Mouse (Mus musculus) liver, embryonic 12.5 days (tissue): ENCODE results near the gene Ndufa4. TPM values are rescaled to one million over a fixed set of nuclear protein-coding genes. Genes with fewer than 3 reads are reported as not detected.
"Not testable (repeated sequence)": the region's sequence is repeated elsewhere in the genome, so short reads cannot be mapped to it uniquely, and the experiment has no call there.

ENCODE experiments used
- ATAC-seq: fragments of 200-750 bp; cut with Nextera tagmentation; 2 replicates; pipeline ENCODE4 v1.8.0; 2017; ENCODE audit warnings: moderate number of reproducible peaks, mild to moderate bottlenecking, moderate library complexity
- H3K27ac ChIP-seq: fragments of 300-500 bp; sonication (generic); 2 replicates; pipeline ENCODE4 v1.5.1; 2016; ENCODE audit warnings: mild to moderate bottlenecking
- H3K27me3 ChIP-seq: fragments of 300-500 bp; sonication (generic); replicated peaks from 2 replicates; pipeline ENCODE4 v1.6.1; 2016; ENCODE audit warnings: mild to moderate bottlenecking, moderate library complexity
- H3K36me3 ChIP-seq: fragments of 300-500 bp; sonication (generic); 2 replicates; pipeline ENCODE4 v1.6.1; 2016; ENCODE audit warnings: mild to moderate bottlenecking, moderate library complexity
- H3K4me1 ChIP-seq: fragments of 300-500 bp; sonication (generic); 2 replicates; pipeline ENCODE4 v1.6.1; 2016
- H3K4me2 ChIP-seq: fragments of 300-500 bp; sonication (generic); 2 replicates; pipeline ENCODE4 v1.6.1; 2016; ENCODE audit warnings: mild to moderate bottlenecking, moderate library complexity
- H3K4me3 ChIP-seq: fragments of 300-500 bp; sonication (generic); 2 replicates; pipeline ENCODE4 v1.5.1; 2016; ENCODE audit warnings: mild to moderate bottlenecking, moderate library complexity
- H3K9ac ChIP-seq: fragments of 300-500 bp; sonication (generic); 2 replicates; pipeline ENCODE4 v1.6.1; 2016; ENCODE audit warnings: mild to moderate bottlenecking, moderate library complexity
- H3K9me3 ChIP-seq: fragments of 300-500 bp; sonication (generic); replicated peaks from 2 replicates; pipeline ENCODE4 v1.6.1; 2016; ENCODE audit warnings: mild to moderate bottlenecking, moderate library complexity
- WGBS: fragments of 180-500 bp; shearing (Covaris S2); methylation state at CpG from one replicate; pipeline ENCODE4 v1.1.7; 2016; ENCODE audit not compliant: insufficient replicate concordance; 5-methylcytosine and 5-hydroxymethylcytosine counted together
- polyA plus RNA-seq: library from polyadenylated mRNA; unstranded; fragments of >200 nt; fragmentation: Nextera tagmentation; extraction: Ambion mirVana; gene quantifications from 2 replicates; pipeline ENCODE4 v1.2.1, GENCODE M21; 2016

The Ndufa4 gene
- 553 and 579 TPM in 2 replicates for polyA plus RNA-seq

DNA sequence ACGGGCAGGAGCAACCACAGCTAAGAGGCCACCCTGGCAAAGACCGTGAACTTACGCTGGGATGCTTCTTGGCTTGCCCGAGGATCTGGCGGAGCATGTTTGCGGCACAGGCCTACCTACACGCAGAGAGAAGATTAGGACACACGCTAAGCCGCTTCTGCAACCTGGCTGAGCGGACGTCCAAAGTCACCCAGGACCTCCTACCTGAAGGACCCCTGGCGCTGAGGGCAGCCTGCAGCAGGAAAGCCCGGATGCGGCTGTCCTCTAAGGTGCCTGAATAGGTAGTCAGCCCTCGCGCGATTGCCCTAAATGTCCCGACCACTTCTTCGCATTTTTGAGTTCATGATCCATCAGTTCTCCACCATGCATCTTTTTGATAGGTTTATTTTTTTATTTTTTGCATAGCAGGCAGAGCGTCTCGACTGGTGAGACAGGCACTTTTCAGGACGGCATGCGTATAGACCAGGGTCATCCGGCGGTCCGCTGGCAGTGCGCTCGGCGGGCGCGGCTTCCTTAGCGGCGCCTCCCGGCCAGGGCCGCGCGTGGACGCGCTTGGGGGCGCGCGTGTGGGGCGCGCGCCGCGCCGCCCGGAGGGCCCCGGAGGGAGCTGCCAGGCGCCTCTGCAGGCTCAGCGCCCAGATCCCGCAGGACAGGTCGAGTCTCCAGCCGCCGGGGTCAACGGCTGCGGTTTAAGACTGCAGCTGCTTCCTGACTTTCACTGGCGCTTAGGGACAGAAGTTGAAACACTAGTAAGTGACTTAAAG, at the start of gene Ndufa4, which contains the start of gene Phf14:
Gene Ndufa4 (minus strand): TSS at position 229 of the 764 bp plus-strand sequence.
Gene Phf14 (plus strand): TSS at position 541 of the 764 bp plus-strand sequence.
- ATAC-seq = peak; percentile 97
- no peaks in the 10 kb centered on the region for H3K27me3 ChIP-seq
- H3K4me1 ChIP-seq = peaks cover 17% of the 10 kb centered on the region
- H3K36me3 ChIP-seq = peaks cover 30% of the 10 kb centered on the region
- peak within 1 kb of the TSS; percentile 83 for H3K4me2 ChIP-seq
- H3K9me3 ChIP-seq = no peaks in the 10 kb centered on the region
- H3K27ac ChIP-seq = peak within 1 kb of the TSS; percentile 86
- peak within 1 kb of the TSS; percentile 90 for H3K9ac ChIP-seq
- WGBS = under 1% methylated on average over 59 of the region's 59 CpGs
- H3K4me3 ChIP-seq = peak within 1 kb of the TSS; percentile 92

DNA sequence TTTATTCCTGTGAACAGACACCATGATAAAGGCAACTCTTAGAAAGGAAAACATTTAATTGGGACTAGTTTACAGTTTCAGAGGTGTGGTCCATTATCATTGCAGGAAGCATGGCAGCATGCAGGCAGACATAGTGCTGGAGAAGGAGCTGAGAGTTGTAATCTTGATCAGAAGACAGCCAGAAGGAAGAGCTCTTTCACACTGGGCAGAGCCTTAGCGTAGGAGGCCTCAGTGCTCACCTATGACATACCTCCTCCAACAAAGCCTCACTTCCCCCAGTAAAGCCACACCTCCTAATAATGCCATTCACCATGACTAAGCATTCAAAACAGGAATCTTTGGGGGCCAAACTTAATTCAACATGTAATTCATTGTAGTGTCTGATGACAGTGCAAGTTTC, 40.8 kb upstream of the Ndufa4 start:
- Histone ChIP-seq H3K36me3 (peaks cover 30% of the 10 kb centered on the region), H3K9me3 (no peaks in the 10 kb centered on the region), H3K4me2 (peak overlapping the region; percentile 17), H3K4me1 (peaks cover 36% of the 10 kb centered on the region), H3K4me3 (no peak overlapping the region), H3K27ac (peak overlapping the region; percentile 55; the same call in 1 of the 2 replicates), H3K27me3 (no peaks in the 10 kb centered on the region), H3K9ac (no peak overlapping the region)
- 9% methylated on average over 1 of the region's 1 CpGs for WGBS
- peak; percentile 91 for ATAC-seq

DNA sequence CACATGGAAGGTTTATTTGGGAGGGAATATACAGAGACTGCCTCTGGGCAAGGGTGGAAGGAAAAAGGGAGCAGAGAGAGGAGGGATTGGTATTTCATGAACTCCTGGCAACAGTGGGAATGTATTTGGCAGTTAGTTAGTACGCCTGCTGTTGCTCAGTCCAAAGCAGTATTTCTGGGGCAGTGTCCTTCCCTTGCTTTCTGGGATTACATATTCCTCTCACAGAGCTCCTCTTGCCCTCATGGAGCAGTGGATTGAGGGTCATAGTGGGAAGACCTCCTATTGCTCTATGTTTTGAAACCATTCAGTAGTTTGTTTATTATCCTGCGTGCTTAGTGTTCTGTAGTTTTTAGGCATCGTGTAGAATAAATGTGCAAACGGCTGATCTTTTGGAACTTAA, 34.8 kb upstream of the Ndufa4 start:
- Histone ChIP-seq H3K4me3 (no peak overlapping the region), H3K27me3 (no peaks in the 10 kb centered on the region), H3K27ac (no peak overlapping the region), H3K36me3 (peaks cover 37% of the 10 kb centered on the region), H3K4me1 (peaks cover 52% of the 10 kb centered on the region), H3K9ac (no peak overlapping the region), H3K9me3 (no peaks in the 10 kb centered on the region), H3K4me2 (no peak overlapping the region)
- ATAC-seq = no peak
- WGBS = 88% methylated on average over 4 of the region's 4 CpGs

DNA sequence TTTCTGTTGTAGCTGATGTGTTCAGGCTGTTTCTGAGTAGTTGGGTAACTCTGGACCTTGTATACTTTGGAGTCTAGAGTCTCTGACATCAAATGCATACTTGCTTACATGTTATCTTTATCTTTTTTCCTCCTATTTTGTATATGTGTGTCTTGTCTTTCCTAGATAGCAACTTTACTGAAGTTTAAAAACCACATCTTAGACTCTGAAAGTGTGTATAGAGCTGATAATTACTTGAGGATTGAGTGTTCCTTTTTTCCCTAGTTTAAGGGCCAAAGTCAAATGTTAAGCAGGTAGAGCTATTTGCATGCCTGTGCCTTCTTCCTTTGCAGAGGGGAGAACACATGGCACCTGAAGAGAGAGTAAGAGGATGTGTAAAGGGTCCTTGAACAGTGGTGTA, 33.6 kb upstream of the Ndufa4 start:
- H3K27ac ChIP-seq = peak overlapping the region; percentile 68
- H3K4me3 ChIP-seq = no peak overlapping the region
- peak overlapping the region; percentile 33 for H3K4me2 ChIP-seq
- peaks cover 36% of the 10 kb centered on the region for H3K36me3 ChIP-seq
- H3K9me3 ChIP-seq = no peaks in the 10 kb centered on the region
- peak; percentile 88 for ATAC-seq
- H3K4me1 ChIP-seq = peaks cover 48% of the 10 kb centered on the region
- H3K27me3 ChIP-seq = no peaks in the 10 kb centered on the region
- H3K9ac ChIP-seq = no peak overlapping the region

DNA sequence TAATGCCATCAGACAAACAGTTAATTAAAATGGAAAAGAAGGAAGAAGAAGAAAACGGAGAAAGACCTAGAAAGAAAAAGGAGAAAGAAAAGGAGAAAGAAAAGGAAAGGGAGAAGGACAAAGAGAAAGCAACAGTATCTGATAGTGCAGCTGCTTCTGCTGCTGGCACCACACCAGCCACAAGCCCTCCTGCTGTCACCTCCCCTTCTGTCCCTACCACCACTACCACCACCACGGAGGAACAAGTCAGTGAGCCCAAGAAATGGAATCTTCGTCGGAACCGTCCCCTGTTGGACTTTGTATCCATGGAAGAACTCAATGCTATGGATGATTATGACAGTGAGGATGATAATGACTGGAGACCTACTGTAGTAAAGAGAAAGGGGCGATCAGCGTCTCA, 26.1 kb upstream of the Ndufa4 start:
- Histone ChIP-seq H3K4me1 (peaks cover 6% of the 10 kb centered on the region), H3K4me2 (no peak overlapping the region), H3K9me3 (no peaks in the 10 kb centered on the region), H3K4me3 (no peak overlapping the region), H3K36me3 (peaks cover 10% of the 10 kb centered on the region), H3K27ac (no peak overlapping the region), H3K9ac (no peak overlapping the region), H3K27me3 (no peaks in the 10 kb centered on the region)
- 84% methylated on average over 7 of the region's 7 CpGs for WGBS
- no peak for ATAC-seq

DNA sequence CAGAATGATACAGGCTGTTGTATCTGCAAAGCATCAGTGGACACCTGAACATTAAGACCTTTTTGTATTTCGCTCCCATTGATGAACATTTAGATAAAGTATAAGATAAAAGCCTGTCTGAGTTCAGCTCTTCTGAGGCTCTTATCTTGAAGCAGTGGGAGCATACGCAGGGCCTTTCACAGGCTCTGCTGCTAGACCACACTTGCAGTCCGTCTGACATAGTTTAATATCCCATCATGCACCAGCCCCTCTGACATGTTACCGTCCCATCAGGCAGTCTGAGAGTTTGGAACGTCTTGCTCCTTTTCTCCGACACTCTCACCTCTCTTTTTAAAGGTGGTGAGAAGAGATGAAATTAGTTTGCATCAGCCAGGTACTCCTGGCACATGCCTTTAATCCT, 20.2 kb upstream of the Ndufa4 start:
- no peak overlapping the region for H3K27ac ChIP-seq
- no peak for ATAC-seq
- no peak overlapping the region; the same call in 1 of the 2 replicates for H3K9ac ChIP-seq
- H3K4me2 ChIP-seq = peak overlapping the region; percentile 82
- H3K36me3 ChIP-seq = peaks cover 11% of the 10 kb centered on the region
- H3K4me3 ChIP-seq = 0 out of 2 replicates have a peak overlapping the region, but pooled peaks have one; percentile 16
- no peaks in the 10 kb centered on the region for H3K27me3 ChIP-seq
- no peaks in the 10 kb centered on the region for H3K9me3 ChIP-seq
- peaks cover 24% of the 10 kb centered on the region for H3K4me1 ChIP-seq
- WGBS = 55% methylated on average over 6 of the region's 6 CpGs

DNA sequence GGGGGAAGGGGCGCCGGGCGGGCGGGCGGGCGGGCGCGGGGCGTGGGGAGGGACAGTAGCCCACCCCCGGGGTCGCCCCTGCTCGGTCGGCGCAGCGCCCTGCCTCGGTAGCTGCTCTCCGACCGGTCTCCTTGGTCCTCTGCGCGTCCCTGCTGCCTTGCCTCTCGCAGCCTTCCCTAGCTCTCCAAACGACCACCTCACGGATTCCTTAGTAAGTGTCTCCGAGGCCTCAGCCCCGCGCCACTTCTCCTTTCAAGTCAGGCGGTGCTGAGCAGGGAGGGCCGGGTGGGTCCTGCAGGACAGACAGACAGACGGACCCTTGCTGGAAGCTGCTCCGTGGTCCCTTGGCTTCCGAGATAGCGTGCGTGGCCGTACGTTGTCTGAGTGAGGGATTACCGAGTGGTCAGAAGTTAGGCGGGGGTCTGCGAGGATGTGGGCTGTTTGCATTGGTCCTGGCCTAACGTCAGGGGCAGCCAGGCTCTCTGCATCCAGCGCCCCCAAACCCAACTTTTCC, 18.8 kb upstream of the Ndufa4 start:
- peaks cover 24% of the 10 kb centered on the region for H3K4me1 ChIP-seq
- H3K27ac ChIP-seq = peak overlapping the region; percentile 91
- H3K36me3 ChIP-seq = peaks cover 11% of the 10 kb centered on the region
- peak overlapping the region; percentile 82 for H3K4me2 ChIP-seq
- no peaks in the 10 kb centered on the region for H3K27me3 ChIP-seq
- H3K9ac ChIP-seq = peak overlapping the region; percentile 96
- H3K9me3 ChIP-seq = no peaks in the 10 kb centered on the region
- under 1% methylated on average over 29 of the region's 40 CpGs for WGBS
- ATAC-seq = peak; percentile 80
- peak overlapping the region; percentile 89 for H3K4me3 ChIP-seq

DNA sequence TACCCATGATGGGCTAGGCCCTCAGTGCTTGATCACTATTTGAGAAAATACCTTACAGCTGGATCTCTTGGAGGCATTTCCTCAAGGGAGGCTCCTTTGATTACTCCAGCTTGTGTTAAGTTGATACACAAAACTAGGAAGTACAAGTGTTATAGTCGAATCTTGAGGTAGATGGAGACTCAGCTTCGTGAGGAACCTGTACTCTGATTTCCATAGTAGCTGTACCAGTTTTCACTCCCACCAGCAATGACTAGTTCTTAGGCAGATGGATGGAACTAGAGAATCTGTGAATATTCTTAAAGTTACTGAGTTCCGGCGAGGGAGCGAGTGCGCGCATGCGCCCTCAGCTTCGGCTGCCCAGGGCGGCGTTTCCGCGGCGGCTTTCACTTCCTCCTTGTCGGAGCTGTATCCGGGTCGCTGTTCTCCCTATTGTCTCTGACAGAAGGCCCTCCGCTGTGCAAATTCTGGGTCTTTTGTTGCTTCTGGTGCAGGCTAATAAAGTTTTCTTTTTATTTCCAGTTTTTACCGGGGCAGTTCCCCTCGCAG, 18.3 kb upstream of the Ndufa4 start:
- H3K27me3 ChIP-seq = no peaks in the 10 kb centered on the region
- peaks cover 11% of the 10 kb centered on the region for H3K36me3 ChIP-seq
- no peaks in the 10 kb centered on the region for H3K9me3 ChIP-seq
- peak overlapping the region; percentile 96 for H3K9ac ChIP-seq
- peak overlapping the region; percentile 91 for H3K27ac ChIP-seq
- H3K4me1 ChIP-seq = peaks cover 24% of the 10 kb centered on the region
- WGBS = under 1% methylated on average over 20 of the region's 20 CpGs
- H3K4me3 ChIP-seq = peak overlapping the region; percentile 89
- peak overlapping the region; percentile 82 for H3K4me2 ChIP-seq
- ATAC-seq = peak; percentile 95

DNA sequence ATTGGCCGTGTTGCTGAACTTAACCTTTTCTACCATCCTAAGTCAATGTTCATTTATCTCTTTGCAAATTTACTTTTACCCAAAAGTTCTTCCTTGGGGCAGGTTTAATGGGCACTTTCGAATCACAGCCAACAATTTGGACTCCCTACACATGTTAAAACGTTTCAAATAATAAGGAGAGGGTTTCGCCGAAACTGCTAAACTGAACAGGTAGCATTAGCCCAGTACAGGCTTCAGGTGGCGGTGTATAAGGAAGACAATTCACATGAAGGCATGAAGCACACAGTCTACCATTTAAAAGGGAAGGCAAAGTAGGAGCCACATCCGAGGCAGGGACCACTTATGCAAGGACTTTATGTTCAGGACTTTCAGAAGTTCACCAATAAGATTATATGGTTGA, 873 bp upstream of the Ndufa4 start:
- no peak overlapping the region; the same call in 1 of the 2 replicates for H3K27ac ChIP-seq
- WGBS = 26% methylated on average over 7 of the region's 7 CpGs
- ATAC-seq = no peak
- peak overlapping the region; percentile 83 for H3K4me2 ChIP-seq
- peak overlapping the region; percentile 75 for H3K9ac ChIP-seq
- H3K9me3 ChIP-seq = no peaks in the 10 kb centered on the region
- H3K36me3 ChIP-seq = peaks cover 22% of the 10 kb centered on the region
- H3K27me3 ChIP-seq = no peaks in the 10 kb centered on the region
- H3K4me1 ChIP-seq = peaks cover 17% of the 10 kb centered on the region
- H3K4me3 ChIP-seq = peak overlapping the region; percentile 92

DNA sequence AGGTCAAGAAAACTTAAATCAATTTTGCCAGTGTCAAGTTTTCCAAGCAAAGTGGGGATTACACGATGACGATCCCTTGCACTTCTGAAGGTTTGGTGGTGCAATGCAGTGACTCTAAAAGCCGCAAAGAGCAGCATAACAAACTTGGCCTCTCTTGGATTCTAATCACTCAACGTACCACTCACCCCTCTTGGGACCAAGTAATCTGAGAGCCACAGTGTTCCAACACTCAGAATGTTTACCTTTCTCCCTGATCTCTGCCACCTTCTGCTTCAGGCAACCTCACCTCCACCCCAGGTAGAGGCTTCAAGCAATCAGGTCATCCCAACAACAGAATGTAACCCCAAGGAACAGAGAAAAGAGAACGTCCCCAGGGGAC, 418 bp downstream of the Ndufa4 start:
- Histone ChIP-seq H3K27ac (peak overlapping the region; percentile 86), H3K9ac (peak overlapping the region; percentile 90), H3K36me3 (peaks cover 35% of the 10 kb centered on the region), H3K9me3 (no peaks in the 10 kb centered on the region), H3K4me2 (peak overlapping the region; percentile 83), H3K4me1 (peaks cover 17% of the 10 kb centered on the region), H3K4me3 (peak overlapping the region; percentile 92), H3K27me3 (no peaks in the 10 kb centered on the region)
- WGBS = under 1% methylated on average over 5 of the region's 5 CpGs
- peak; percentile 50 for ATAC-seq

DNA sequence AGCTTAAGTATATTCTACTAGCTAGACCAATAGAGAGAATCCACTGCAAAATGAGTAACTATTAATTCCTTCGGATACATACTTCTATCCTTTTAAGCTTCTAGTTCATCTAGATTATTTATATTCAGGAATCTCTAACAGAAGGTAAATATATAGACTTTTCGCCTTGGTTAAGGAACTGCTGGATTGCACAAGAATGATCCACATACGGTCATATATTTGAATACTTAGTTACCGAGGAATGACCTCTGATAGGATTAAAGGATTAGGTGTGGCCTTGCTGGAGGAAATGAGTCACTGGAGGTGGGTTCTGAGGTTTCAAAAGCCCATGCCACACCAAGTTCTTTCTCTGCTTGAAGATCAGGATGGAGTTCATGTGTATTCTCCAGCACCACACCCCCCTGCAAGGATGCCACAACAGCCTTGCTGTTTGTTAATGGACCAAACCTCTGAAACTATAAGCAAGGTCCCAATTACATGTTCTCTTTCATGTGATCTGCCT, 6.4 kb downstream of the Ndufa4 start:
- Histone ChIP-seq H3K4me1 (peaks cover 10% of the 10 kb centered on the region), H3K27me3 (no peaks in the 10 kb centered on the region), H3K9ac (no peak overlapping the region), H3K9me3 (no peaks in the 10 kb centered on the region), H3K4me2 (no peak overlapping the region), H3K36me3 (peaks cover 61% of the 10 kb centered on the region), H3K4me3 (no peak overlapping the region), H3K27ac (no peak overlapping the region)
- ATAC-seq = no peak
- 87% methylated on average over 4 of the region's 4 CpGs for WGBS

DNA sequence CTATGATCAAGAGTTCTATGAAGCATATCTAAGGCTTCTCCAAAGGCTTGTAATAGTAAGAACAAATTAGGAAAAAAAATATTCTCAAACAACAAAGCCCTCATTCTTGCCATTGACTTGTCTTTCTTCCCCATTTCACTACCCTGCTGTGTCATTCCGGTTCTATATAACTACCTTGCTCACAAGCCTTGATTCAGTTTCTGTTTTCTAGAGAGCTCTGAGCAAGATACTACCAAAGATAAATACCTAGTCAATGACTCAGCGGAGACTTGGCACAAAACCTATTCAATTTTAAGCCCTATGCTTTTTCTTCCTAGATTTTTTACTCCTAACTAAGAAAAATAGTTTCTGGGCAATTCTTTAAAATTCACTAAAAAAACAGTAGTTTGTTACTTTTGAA, 31.9 kb downstream of the Ndufa4 start:
- H3K4me1 ChIP-seq, H3K27ac ChIP-seq, H3K4me2 ChIP-seq, ATAC-seq, H3K27me3 ChIP-seq, H3K4me3 ChIP-seq, H3K9ac ChIP-seq, H3K36me3 ChIP-seq, H3K9me3 ChIP-seq: not testable (repeated sequence)
- no CpG with 5 or more reads among the region's 2 CpGs for WGBS
